Comparison of ENCODE assay signal across 9 mouse cellular contexts in the genomic region with DNA sequence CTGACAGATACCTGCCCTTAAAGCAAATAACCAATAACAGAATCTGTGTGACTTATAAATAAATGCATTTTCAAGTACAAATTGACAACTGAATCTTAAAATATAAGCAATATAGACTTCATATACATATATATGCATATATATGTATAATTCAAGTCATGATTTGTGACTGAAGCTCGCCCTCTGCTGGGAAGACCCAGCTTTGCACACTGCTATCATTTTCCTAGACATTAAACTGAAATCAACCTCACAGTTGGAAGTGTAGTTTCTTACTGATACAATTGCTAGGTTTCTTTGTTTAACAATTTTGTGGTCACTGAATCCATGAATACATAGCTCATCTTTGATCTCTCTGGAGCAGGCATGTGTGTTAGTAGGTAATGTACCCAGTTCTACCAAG. TPM values are rescaled to one million over a fixed set of nuclear protein-coding genes. Genes with fewer than 3 reads are reported as not detected.
DNase-seq lines count a peak whose midpoint lies in the region; ATAC-seq and TF ChIP-seq lines count a peak whose summit lies in the region.
"Had no signal": no experiment of that assay in that cellular context is flagged by ENCODE, and none has a peak within 500 bp of the region (broad histone marks: within the 10 kb centered on the region; RNA-seq: fewer than 3 reads in every experiment).

No protein-coding gene starts in this region.

- ATAC-seq in intestine, embryonic 14.5 days (replicated peaks; ENCODE audit: low FRiP score, low TSS enrichment, low read depth), result no peak
- no peak for ATAC-seq in intestine, embryonic 16.5 days

- 0% methylated on average over 1 of the region's 1 CpGs for WGBS in intestine, embryonic 14.5 days
- WGBS in intestine, embryonic 16.5 days, result 7% methylated on average over 1 of the region's 1 CpGs

- no peaks in the 10 kb centered on the region for H3K9me3 ChIP-seq in intestine, embryonic 14.5 days (ENCODE audit: control insufficient read depth, low read length)
- no peaks in the 10 kb centered on the region for H3K9me3 ChIP-seq in intestine, embryonic 16.5 days (ENCODE audit: control insufficient read depth, low read length)
- H3K9me3 ChIP-seq in E14TG2a.4 (ENCODE audit: low read length), result peaks cover 27% of the 10 kb centered on the region
- H3K9me3 ChIP-seq: limb, embryonic 13.5 days had no signal

- H3K27me3 ChIP-seq in intestine, embryonic 14.5 days (replicated peaks; ENCODE audit: control insufficient read depth, insufficient read depth, low read length), result no peaks in the 10 kb centered on the region
- H3K27me3 ChIP-seq in intestine, embryonic 16.5 days (replicated peaks; ENCODE audit: control insufficient read depth, insufficient read depth, low read length), result no peaks in the 10 kb centered on the region
- H3K27me3 ChIP-seq in E14TG2a.4 (ENCODE audit: insufficient read depth, low read length), result peaks cover 9% of the 10 kb centered on the region
- no peaks in the 10 kb centered on the region for H3K27me3 ChIP-seq in splenic B cell, adult 2 months (ENCODE audit: control insufficient read depth, insufficient read depth, low read length, poor library complexity, severe bottlenecking)

- no peak overlapping the region for H3K27ac ChIP-seq in intestine, embryonic 14.5 days (ENCODE audit: low read depth)
- H3K27ac ChIP-seq in intestine, embryonic 16.5 days (ENCODE audit: low read length), result no peak overlapping the region
- H3K27ac ChIP-seq: limb, embryonic 13.5 days had no signal

- H3K9ac ChIP-seq in intestine, embryonic 14.5 days (ENCODE audit: low read length), result no peak overlapping the region
- no peak overlapping the region for H3K9ac ChIP-seq in intestine, embryonic 16.5 days (ENCODE audit: low read depth, low read length)
- H3K9ac ChIP-seq: limb, embryonic 13.5 days had no signal

- no peaks in the 10 kb centered on the region for H3K4me1 ChIP-seq in intestine, embryonic 14.5 days (replicated peaks; ENCODE audit: control insufficient read depth, insufficient read depth, low read length)
- H3K4me1 ChIP-seq in intestine, embryonic 16.5 days (ENCODE audit: control insufficient read depth, insufficient read depth, low read length), result 0 out of 2 replicates have a peak, but pooled peaks cover 4% of the 10 kb centered on the region
- H3K4me1 ChIP-seq in E14TG2a.4 (replicated peaks; ENCODE audit: low read depth, low read length), result peaks cover 14% of the 10 kb centered on the region

- no peak overlapping the region for H3K4me3 ChIP-seq in intestine, embryonic 14.5 days (ENCODE audit: low read depth, low read length)
- no peak overlapping the region for H3K4me3 ChIP-seq in intestine, embryonic 16.5 days (ENCODE audit: low read length)
- no peak overlapping the region for H3K4me3 ChIP-seq in E14TG2a.4 (replicated peaks; ENCODE audit: low read length)
- H3K4me3 ChIP-seq: limb, embryonic 13.5 days had no signal

- peak; percentile 65 for TF ChIP-seq CTCF in E14TG2a.4 (conservative IDR thresholded peaks at IDR 0.05; ENCODE audit: low read length)

- H3K4me2 ChIP-seq in intestine, embryonic 14.5 days (ENCODE audit: low read length), result no peak overlapping the region
- no peak overlapping the region for H3K4me2 ChIP-seq in intestine, embryonic 16.5 days (ENCODE audit: low read depth, low read length)
- H3K4me2 ChIP-seq: limb, embryonic 13.5 days had no signal

- H3K36me3 ChIP-seq in intestine, embryonic 14.5 days (ENCODE audit: control insufficient read depth, insufficient read depth, low read length), result no peaks in the 10 kb centered on the region
- no peaks in the 10 kb centered on the region for H3K36me3 ChIP-seq in intestine, embryonic 16.5 days (ENCODE audit: control insufficient read depth, insufficient read depth, low read length)
- H3K36me3 ChIP-seq in E14TG2a.4 (ENCODE audit: insufficient read depth, low read length), result no peaks in the 10 kb centered on the region
- H3K36me3 ChIP-seq in splenic B cell, adult 2 months (ENCODE audit: control insufficient read depth, insufficient read depth, low read length, poor library complexity, severe bottlenecking), result no peaks in the 10 kb centered on the region
- H3K36me3 ChIP-seq: limb, embryonic 13.5 days had no signal

- peak; percentile 79 for DNase-seq in intestine, embryonic 14.5 days (ENCODE audit: low spot score)
- peak; percentile 70 for DNase-seq in brain, adult 2 months (ENCODE audit: low read depth, low spot score)
- DNase-seq in frontal cortex, postnatal 36 days (ENCODE audit: low spot score in 2 of 2), result peak; percentile 63 to 83
- DNase-seq in lung, postnatal 10 days, result peak; percentile 41
- DNase-seq in splenic B cell, adult 2 months (ENCODE audit: low read depth, low spot score), result peak; percentile 75
- no peak for DNase-seq in yolk sac, embryonic 10.5 days (ENCODE audit: low spot score)

RNA-seq across cellular contexts. Expression of a gene that starts 4.5 kb away (rescaled TPM):
- 0.23 and 0.35 TPM in 2 replicates for polyA plus RNA-seq in intestine, embryonic 14.5 days (2014; fragmentation: Nextera tagmentation; extraction: Ambion mirVana)
- 0.09 and 0.15 TPM in 2 replicates for polyA plus RNA-seq in intestine, embryonic 16.5 days (2015; fragmentation: Nextera tagmentation; extraction: Ambion mirVana)

RNA-seq across cellular contexts. Expression of a gene that starts 4.7 kb away (rescaled TPM):
- polyA plus RNA-seq in intestine, embryonic 14.5 days (2014; fragmentation: Nextera tagmentation; extraction: Ambion mirVana), result 52.3 and 56.8 TPM in 2 replicates
- polyA plus RNA-seq in intestine, embryonic 16.5 days (2015; fragmentation: Nextera tagmentation; extraction: Ambion mirVana), result 28.9 and 31.2 TPM in 2 replicates
